ENCODE assay signal across 10 mouse cellular contexts in the genomic region with DNA sequence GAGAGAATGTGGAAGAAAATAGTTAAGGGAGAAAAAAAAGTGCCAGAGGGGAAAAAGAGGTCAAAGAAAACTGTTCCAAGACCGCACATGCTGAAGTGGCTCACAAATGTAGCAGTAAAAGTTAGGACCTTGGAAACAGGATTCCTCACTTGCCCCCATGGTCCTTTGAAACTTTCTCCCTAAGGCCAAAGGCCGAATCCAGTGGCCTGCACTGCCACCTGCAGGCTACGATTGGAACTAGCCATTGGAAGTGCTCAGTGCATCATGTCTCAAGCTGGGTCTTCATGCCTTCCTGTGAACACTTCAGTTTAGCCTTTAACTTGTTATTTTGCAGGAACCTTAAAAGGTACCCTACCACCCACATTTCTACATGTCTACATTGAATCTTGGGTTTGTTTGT. TPM values are rescaled to one million over a fixed set of nuclear protein-coding genes. Genes with fewer than 3 reads are reported as not detected.
DNase-seq lines count a peak whose midpoint lies in the region; ATAC-seq and TF ChIP-seq lines count a peak whose summit lies in the region.
"Had no signal": no experiment of that assay in that cellular context is flagged by ENCODE, and none has a peak within 500 bp of the region (broad histone marks: within the 10 kb centered on the region; RNA-seq: fewer than 3 reads in every experiment).

No protein-coding gene starts in this region.

- H3K4me3 ChIP-seq in hindbrain, embryonic 11.5 days (ENCODE audit: low read depth, low read length), result no peak overlapping the region
- H3K4me3 ChIP-seq in hindbrain, embryonic 12.5 days, result no peak overlapping the region
- no peak overlapping the region for H3K4me3 ChIP-seq in olfactory bulb, adult 2 months (ENCODE audit: insufficient read depth, low read depth, low read length)
- H3K4me3 ChIP-seq: embryonic facial prominence, embryonic 12.5 days; neural tube, embryonic 13.5 days had no signal

- no peak overlapping the region for H3K27ac ChIP-seq in hindbrain, embryonic 11.5 days (ENCODE audit: low read depth, low read length)
- no peak overlapping the region for H3K27ac ChIP-seq in hindbrain, embryonic 12.5 days
- no peak overlapping the region for H3K27ac ChIP-seq in olfactory bulb, adult 2 months (ENCODE audit: insufficient read depth, low read depth, low read length)
- H3K27ac ChIP-seq: embryonic facial prominence, embryonic 12.5 days; neural tube, embryonic 13.5 days had no signal

- no peak for TF ChIP-seq POLR2A in olfactory bulb, adult 2 months (IDR thresholded peaks at IDR 0.05; ENCODE audit: insufficient read depth, low read depth, low read length)

- H3K9ac ChIP-seq in hindbrain, embryonic 11.5 days (ENCODE audit: low read depth, low read length), result no peak overlapping the region
- no peak overlapping the region for H3K9ac ChIP-seq in hindbrain, embryonic 12.5 days
- H3K9ac ChIP-seq: embryonic facial prominence, embryonic 12.5 days; neural tube, embryonic 13.5 days had no signal

- intact Hi-C loops in heart, postnatal 36 days (cut with DNase I), result loop anchor here (1.0 kb wide), 1 partner anchor 122 kb away; no protein-coding TSS in a partner anchor
- intact Hi-C loops in left cerebral cortex, postnatal 25 days (cut with DNase I), result loop anchor here (1.0 kb wide), 1 partner anchor 122 kb away; no protein-coding TSS in a partner anchor

- no peak overlapping the region for H3K4me2 ChIP-seq in hindbrain, embryonic 11.5 days (replicated peaks; ENCODE audit: low read depth, low read length)
- H3K4me2 ChIP-seq in hindbrain, embryonic 12.5 days (replicated peaks), result no peak overlapping the region
- H3K4me2 ChIP-seq: embryonic facial prominence, embryonic 12.5 days had no signal

- no peaks in the 10 kb centered on the region for H3K36me3 ChIP-seq in hindbrain, embryonic 11.5 days (ENCODE audit: control insufficient read depth, insufficient read depth, low read length)
- no peaks in the 10 kb centered on the region for H3K36me3 ChIP-seq in hindbrain, embryonic 12.5 days
- H3K36me3 ChIP-seq: embryonic facial prominence, embryonic 12.5 days; neural tube, embryonic 13.5 days had no signal

- no peaks in the 10 kb centered on the region for H3K27me3 ChIP-seq in hindbrain, embryonic 11.5 days (ENCODE audit: control insufficient read depth, insufficient read depth, low read length)
- H3K27me3 ChIP-seq in hindbrain, embryonic 12.5 days, result no peaks in the 10 kb centered on the region
- H3K27me3 ChIP-seq: embryonic facial prominence, embryonic 12.5 days; neural tube, embryonic 13.5 days had no signal

- no peak for ATAC-seq in hindbrain, embryonic 11.5 days (ENCODE audit: low FRiP score)
- no peak for ATAC-seq in hindbrain, embryonic 12.5 days (ENCODE audit: low FRiP score)
- peak; percentile 43 for ATAC-seq in activated CD4-positive, CD25-positive, alpha-beta regulatory T cell, adult 4 months

- H3K9me3 ChIP-seq in hindbrain, embryonic 11.5 days (ENCODE audit: control insufficient read depth, low read length), result no peaks in the 10 kb centered on the region
- no peaks in the 10 kb centered on the region for H3K9me3 ChIP-seq in hindbrain, embryonic 12.5 days (replicated peaks)
- H3K9me3 ChIP-seq: embryonic facial prominence, embryonic 12.5 days; neural tube, embryonic 13.5 days had no signal

- 12% methylated on average over 3 of the region's 3 CpGs for WGBS in hindbrain, embryonic 11.5 days
- 13% methylated on average over 3 of the region's 3 CpGs for WGBS in hindbrain, embryonic 12.5 days
- 10% methylated on average over 3 of the region's 3 CpGs for WGBS in olfactory bulb, adult 2 months

- H3K4me1 ChIP-seq in hindbrain, embryonic 11.5 days (replicated peaks; ENCODE audit: control insufficient read depth, insufficient read depth, low read length), result no peaks in the 10 kb centered on the region
- H3K4me1 ChIP-seq in hindbrain, embryonic 12.5 days, result no peaks in the 10 kb centered on the region
- H3K4me1 ChIP-seq in olfactory bulb, adult 2 months (ENCODE audit: control insufficient read depth, insufficient read depth, low read length), result no peaks in the 10 kb centered on the region

- TF ChIP-seq CTCF in olfactory bulb, adult 2 months (IDR thresholded peaks at IDR 0.05; ENCODE audit: insufficient read depth, low read depth, low read length), result peak; percentile 75

- DNase-seq in hindbrain, embryonic 11.5 days (ENCODE audit: low spot score), result peak; percentile 86
- DNase-seq in embryo, embryonic 10.5 days (ENCODE audit: low spot score), result peak; percentile 89
- peak; percentile 59 to 76 for DNase-seq in heart, postnatal 36 days
- DNase-seq in left cerebral cortex, postnatal 25 days (ENCODE audit: low spot score in 2 of 2), result peak; percentile 55 to 66
- DNase-seq in testis, postnatal 14 days (ENCODE audit: low spot score), result peak; percentile 40

RNA-seq across cellular contexts. Expression of gene Mctp2, which starts 56.3 kb away (rescaled TPM):
- polyA plus RNA-seq in hindbrain, embryonic 11.5 days (2014; fragmentation: Nextera tagmentation; extraction: Ambion mirVana), result 0.12 and 0.27 TPM in 2 replicates
- 0.22 and 0.27 TPM in 2 replicates for polyA plus RNA-seq in hindbrain, embryonic 12.5 days (2016; fragmentation: Nextera tagmentation; extraction: Ambion mirVana)
- polyA plus RNA-seq in activated CD4-positive, CD25-positive, alpha-beta regulatory T cell, adult 4 months (2017; shearing (Covaris generic)), result 1 to 10 TPM; 2.3 to 2.4 TPM
- under 1 TPM; 0.22 to 0.39 TPM for total RNA-seq in heart, postnatal 36 days (2021)
- total RNA-seq in left cerebral cortex, postnatal 25 days (2021), result 1 to 10 TPM; 1.4 to 2.2 TPM
- not detected in 2 replicates for polyA plus RNA-seq in olfactory bulb, adult 2 months (2012; ENCODE audit: insufficient read depth, insufficient read length, low replicate concordance, missing spikeins)
